Mouse (Mus musculus) heart, postnatal 25 days (tissue): Measurements from ENCODE around the gene 2310011J03Rik. TPM values are rescaled to one million over a fixed set of nuclear protein-coding genes. Genes with fewer than 3 reads are reported as not detected.

Experiments
- DNase-seq: peaks from one replicate; pipeline ENCODE4 v3.0.0; 2022; ENCODE audit warnings: low spot score
- intact Hi-C: fragments of 180-260 bp; cut with DNase I; formaldehyde crosslinking; loops from one replicate; pipeline ENCODE4 v1.15.1; 2025
- total RNA-seq, 2 experiments: library from RNA; stranded (reverse); gene quantifications; 2 replicates each; pipeline ENCODE4 v1.2.3; 2021

2310011J03Rik gene
- total RNA-seq, 2 experiments from 2014 or later = 11.4 to 13.8 TPM

DNA sequence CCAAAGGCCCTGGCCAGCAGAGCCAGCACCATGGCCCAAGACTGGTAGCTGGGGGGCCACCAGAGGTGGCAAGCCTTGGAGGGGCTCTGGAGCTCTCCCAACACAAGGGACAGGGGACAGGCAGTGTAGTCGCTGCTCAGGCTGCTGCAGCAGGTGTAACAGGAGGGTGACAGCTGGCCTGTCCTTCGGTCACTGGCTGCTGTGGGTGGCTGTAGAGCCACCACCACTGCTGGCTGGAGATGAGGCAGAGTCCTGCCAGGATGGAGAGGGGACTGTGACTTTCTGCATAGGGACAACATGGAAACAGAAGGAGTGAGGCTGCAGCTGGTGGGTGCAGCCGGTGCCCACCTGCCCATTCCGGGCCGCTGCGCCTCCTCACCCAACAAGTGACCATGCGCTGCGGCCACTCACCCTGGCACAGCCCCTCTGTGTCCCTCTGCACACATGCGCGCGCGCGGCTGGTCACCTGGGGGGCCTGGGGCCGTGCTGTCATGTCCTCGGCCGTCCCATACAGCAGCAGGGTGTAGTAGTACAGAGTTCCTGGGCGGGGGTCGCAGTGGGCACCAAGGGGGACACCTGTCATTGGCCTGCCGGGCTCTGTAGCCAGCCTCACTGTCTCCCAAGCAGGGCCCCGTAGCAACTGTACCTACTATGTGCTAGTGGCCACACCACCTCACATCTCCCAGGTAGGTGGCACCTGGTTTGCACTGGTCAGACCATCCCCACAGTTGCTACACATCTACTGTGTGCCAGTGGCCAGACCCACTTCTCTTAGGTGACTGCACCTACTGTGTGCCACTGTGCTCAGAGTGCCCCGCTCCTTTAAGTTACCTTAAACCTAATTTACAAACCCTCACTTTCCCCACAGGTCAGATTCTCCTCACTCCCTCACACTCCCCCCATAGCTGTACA, 1.6 kb upstream of the 2310011J03Rik start:
- DNase-seq = no peak
- intact Hi-C loops = no loop called here

- intact Hi-C loops = no loop called here
- no peak for DNase-seq
Measured at GRCm38 (mm10) chr10:80321014-80321669, 805 bp upstream of the 2310011J03Rik start.

GRCm38 (mm10) chr10:80317011-80317410, 3.3 kb downstream of the 2310011J03Rik start:
- intact Hi-C loops = no loop called here
- DNase-seq = no peak

- intact Hi-C loops = no loop called here
- no peak for DNase-seq
Measured at GRCm38 (mm10) chr10:80316359-80316781, 4.0 kb downstream of the 2310011J03Rik start.

- intact Hi-C loops = no loop called here
- no peak for DNase-seq
Measured at GRCm38 (mm10) chr10:80315315-80315714, 5.0 kb downstream of the 2310011J03Rik start.

GRCm38 (mm10) chr10:80314494-80315001, 5.8 kb downstream of the 2310011J03Rik start:
- intact Hi-C loops = no loop called here
- no peak for DNase-seq

DNA sequence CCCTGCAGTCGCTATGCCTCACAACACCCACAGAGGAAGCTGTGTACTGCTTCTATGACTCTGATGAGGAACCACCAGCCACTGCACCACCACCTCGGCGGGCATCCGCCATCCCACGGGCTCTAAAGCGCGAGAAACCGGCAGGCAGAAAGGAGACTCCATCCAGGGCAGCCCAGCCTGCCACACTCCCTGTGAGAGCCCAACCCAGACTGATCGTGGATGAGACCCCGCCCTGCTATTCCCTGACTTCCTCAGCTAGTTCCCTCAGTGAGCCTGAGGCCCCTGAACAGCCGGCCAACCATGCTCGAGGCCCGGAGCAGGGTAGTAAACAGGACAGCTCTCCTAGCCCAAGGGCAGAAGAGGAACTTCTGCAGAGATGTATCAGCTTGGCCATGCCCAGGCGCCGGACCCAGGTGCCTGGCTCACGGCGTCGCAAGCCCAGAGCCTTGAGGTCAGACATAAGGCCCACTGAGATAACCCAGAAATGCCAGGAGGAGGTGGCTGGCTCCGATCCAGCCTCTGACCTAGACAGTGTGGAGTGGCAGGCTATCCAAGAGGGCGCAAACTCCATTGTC, 6.6 kb downstream of the 2310011J03Rik start:
- no peak for DNase-seq
- intact Hi-C loops = no loop called here

GRCm38 (mm10) chr10:80312586-80313504, 7.5 kb downstream of the 2310011J03Rik start:
- DNase-seq = no peak
- intact Hi-C loops = no loop called here

GRCm38 (mm10) chr10:80311560-80311959, 8.8 kb downstream of the 2310011J03Rik start:
- no peak for DNase-seq
- intact Hi-C loops = no loop called here

DNA sequence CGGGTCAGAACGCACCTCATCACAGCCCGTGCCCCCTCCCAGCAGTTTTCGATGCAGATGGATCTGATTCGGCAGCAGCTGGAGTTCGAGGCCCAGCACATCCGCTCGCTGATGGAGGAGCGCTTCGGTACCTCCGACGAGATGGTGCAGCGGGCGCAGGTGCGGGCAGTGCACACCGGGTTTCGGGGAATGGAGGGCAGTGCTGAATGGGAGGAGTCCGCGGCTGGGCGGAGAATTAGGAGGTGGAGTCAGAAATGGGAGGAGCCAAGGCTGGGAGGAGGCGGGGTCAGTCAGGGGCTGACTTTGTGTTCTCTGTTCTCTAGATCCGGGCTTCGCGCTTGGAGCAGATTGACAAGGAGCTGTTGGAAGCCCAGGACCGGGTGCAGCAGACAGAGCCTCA, 15.5 kb downstream of the 2310011J03Rik start:
- no peak for DNase-seq
- intact Hi-C loops = no loop called here

DNA sequence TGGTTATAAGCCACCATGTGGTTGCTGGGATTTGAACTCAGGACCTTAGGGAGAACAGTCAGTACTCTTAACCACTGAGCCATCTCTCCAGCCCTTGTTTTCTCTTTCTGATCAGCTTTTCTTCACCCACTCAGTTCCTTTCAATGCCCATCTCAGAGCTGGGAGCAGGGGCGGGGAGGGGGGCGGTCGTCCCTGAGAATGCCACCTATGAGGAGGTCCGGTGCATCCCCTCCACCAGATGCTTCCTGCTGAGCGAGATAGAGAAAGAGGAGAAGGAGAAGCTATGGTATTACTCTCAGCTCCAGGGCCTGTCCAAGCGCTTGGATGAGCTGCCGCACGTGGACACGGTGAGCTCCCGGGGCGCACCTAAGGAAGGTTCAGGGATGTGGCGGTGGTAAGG, 15.9 kb downstream of the 2310011J03Rik start:
- no peak for DNase-seq
- intact Hi-C loops = no loop called here

DNA sequence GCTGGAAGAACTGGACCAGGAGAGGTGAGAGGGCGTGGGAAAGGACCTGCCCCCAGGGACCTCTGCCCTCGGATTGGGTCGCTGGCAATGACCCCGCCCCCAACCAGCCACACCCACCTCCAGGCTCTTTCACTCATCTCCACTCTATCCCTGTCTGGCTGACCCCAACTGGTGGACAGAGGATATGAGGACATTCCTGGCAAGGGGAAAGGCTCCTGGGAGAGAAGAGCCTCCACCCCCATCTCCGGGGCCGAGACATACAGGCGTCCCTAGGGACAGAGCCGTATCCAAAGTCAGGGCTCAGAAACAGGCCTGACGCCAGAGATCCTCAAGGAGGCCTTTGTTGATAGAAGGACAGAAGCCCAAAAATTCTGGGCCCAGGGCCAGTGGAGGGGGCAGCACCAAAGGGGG, 17.9 kb downstream of the 2310011J03Rik start:
- peak; percentile 83 for DNase-seq
- intact Hi-C loops = no loop called here

GRCm38 (mm10) chr10:80302082-80302355, 18.3 kb downstream of the 2310011J03Rik start:
- no peak for DNase-seq
- intact Hi-C loops = no loop called here

DNA sequence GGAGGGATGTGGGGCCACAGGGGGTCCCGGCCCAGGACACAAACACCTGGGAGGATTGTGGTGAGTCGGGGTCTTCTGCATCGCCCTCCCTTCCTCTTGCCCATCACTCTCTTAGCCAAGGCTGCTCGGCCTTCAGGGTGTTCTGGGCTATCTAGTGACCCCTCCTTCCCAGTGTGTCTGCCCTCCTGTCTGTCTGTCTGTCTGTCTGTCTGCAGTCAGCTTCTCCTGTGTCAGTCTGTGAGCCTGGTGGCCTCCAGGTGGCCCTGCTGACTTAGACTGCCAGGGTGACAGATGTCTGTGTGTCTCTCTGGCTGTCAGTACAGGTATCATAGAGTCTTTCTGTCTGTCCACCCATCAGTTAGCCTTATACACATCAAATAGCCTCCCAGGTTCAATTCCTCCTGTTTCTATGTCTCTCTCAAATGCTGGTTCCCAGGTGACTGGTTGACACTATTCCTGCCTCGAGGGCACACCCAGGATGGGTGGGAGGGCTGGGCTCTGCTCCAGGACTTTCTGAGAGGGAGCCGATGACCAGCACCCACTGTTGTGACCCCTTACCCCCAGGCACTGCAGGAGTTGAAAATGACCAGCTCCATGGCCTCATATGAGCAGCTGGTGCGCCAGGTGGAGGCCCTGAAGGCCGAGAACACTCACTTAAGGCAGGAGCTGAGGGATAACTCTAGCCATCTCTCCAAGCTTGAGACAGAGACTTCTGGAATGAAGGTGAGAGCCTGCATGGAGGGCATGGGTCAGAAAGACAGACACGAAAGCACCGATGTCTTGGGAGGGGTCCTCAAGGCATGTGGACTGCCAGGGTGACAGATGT, 18.9 kb downstream of the 2310011J03Rik start:
- no peak for DNase-seq
- intact Hi-C loops = no loop called here

- intact Hi-C loops = no loop called here
- DNase-seq = no peak
Measured at GRCm38 (mm10) chr10:80300672-80301181, 19.6 kb downstream of the 2310011J03Rik start.

DNA sequence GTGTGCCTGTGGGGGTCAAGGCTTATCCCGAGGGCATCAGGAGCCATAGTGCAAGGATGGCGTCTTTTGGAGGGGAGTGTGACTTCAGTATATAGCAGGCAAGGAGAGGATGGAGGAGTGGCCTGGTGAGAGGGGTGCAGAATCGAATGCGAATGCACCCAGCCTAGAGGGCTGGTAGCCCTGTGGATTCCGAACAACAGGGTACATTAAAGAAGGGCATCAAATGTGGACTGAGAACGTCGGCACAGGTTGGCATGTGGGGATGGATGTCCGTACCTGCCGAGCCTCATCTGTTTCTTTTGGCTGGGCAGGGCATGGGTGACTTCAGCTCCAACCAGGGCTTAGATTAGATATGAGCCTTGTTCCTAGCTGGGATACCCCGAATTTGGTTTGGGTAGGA, 20.5 kb downstream of the 2310011J03Rik start:
- no peak for DNase-seq
- intact Hi-C loops = no loop called here

DNA sequence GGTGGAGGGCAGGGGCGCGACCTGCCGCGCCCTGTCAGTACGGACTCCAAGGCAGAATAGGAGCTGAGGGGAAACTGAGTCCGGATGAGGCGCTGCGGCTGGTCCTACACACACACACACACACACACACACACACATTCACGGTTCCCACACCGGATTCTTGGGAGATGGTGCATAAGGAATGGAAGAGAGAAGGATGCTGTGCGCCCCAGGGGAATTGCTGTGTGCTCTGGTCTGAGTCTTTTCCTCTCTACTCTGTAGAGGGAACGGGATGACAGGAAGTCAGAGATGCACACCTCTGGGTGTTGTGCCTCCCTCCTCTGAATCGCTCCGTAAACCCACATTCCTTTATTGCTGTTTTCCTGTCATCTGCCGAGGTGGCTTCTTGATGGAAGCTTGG, 21.0 kb downstream of the 2310011J03Rik start:
- intact Hi-C loops = no loop called here
- no peak for DNase-seq

DNA sequence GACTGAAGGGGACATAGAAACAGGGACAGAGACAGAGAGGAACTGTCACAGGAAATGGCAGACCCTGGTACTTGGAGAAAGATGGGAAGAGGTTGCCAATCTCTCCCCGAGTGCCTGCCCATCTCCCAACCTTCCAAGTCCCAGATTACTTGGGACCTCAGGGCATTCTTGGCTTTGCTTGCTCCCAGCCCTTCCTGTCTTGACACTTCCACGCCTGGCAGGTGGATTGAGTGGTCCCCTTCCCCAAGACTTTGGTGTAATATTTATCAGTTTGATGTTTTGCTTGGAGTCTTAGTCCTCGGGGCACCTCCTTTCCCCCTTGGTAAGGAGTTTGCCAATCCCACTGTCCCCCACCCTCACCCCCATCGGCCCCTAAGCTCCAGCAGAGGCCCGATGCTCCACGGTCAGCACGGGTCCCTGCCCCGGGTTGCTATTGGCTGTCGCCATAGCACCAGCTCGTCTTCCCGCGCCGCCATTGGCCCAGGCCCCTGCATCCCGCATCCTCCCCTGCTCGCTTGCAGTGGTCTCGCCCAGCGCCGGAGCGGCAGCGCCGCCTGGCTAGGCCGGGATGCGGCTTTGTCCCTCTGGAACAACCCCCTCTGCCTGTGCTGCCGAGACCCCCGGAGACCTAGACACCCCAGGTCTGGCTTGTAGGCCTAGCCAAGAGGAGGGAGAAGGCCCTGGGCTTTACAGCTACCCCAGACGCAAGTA, 21.6 kb downstream of the 2310011J03Rik start:
- intact Hi-C loops = no loop called here
- DNase-seq = no peak
